Mouse (Mus musculus) ES-Bruce4 (cell line): ENCODE data around the gene Wipi2. TPM values are rescaled to one million over a fixed set of nuclear protein-coding genes. Genes with fewer than 3 reads are reported as not detected.

Experiments
- H3K27ac ChIP-seq: 2 replicates; pipeline ENCODE4 v1.5.1; 2012; ENCODE audit warnings: low read length, inconsistent platforms; ENCODE audit not compliant: insufficient read depth
- H3K27me3 ChIP-seq: 2 replicates; pipeline ENCODE4 v1.6.1; 2012; ENCODE audit warnings: mild to moderate bottlenecking, low read length, inconsistent platforms; ENCODE audit not compliant: control insufficient read depth, poor library complexity, insufficient read depth, severe bottlenecking
- H3K36me3 ChIP-seq: 2 replicates; pipeline ENCODE4 v1.6.1; 2012; ENCODE audit warnings: inconsistent platforms, mild to moderate bottlenecking, low read length, moderate library complexity; ENCODE audit not compliant: control insufficient read depth, poor library complexity, insufficient read depth, severe bottlenecking
- H3K4me1 ChIP-seq: one replicate; pipeline ENCODE4 v1.8.1; 2011; ENCODE audit warnings: low read length; ENCODE audit not compliant: control insufficient read depth, insufficient read depth
- H3K4me3 ChIP-seq: 2 replicates; pipeline ENCODE4 v1.5.1; 2011; ENCODE audit warnings: low read depth, mild to moderate bottlenecking, low read length
- H3K9ac ChIP-seq: 2 replicates; pipeline ENCODE4 v1.6.1; 2012; ENCODE audit warnings: low read depth, mild to moderate bottlenecking, inconsistent platforms; ENCODE audit not compliant: poor library complexity, severe bottlenecking
- H3K9me3 ChIP-seq: replicated peaks from 2 replicates; pipeline ENCODE4 v1.6.1; 2012; ENCODE audit warnings: mild to moderate bottlenecking, low read length, inconsistent platforms; ENCODE audit not compliant: control insufficient read depth, poor library complexity, insufficient read depth, severe bottlenecking
- CTCF ChIP-seq: IDR thresholded peaks from one replicate; pipeline ENCODE4 v1.8.1; 2011; ENCODE audit warnings: low read depth, low read length
- EP300 ChIP-seq: IDR thresholded peaks from 2 replicates; pipeline ENCODE4 v1.6.1; 2011; ENCODE audit warnings: low read depth, low read length; ENCODE audit not compliant: insufficient read depth
- POLR2A ChIP-seq: IDR thresholded peaks from one replicate; pipeline ENCODE4 v1.8.1; 2011; ENCODE audit warnings: low read length; ENCODE audit not compliant: insufficient read depth
- polyA plus RNA-seq: library from polyadenylated mRNA; stranded (reverse); fragments of >200 nt; gene quantifications from 2 replicates; pipeline ENCODE4 v1.2.4, GENCODE M21; 2011; ENCODE audit warnings: low read depth; ENCODE audit not compliant: missing spikeins, insufficient read depth, insufficient read length

The Wipi2 gene
- polyA plus RNA-seq, 1 experiment = 50.6 TPM

DNA sequence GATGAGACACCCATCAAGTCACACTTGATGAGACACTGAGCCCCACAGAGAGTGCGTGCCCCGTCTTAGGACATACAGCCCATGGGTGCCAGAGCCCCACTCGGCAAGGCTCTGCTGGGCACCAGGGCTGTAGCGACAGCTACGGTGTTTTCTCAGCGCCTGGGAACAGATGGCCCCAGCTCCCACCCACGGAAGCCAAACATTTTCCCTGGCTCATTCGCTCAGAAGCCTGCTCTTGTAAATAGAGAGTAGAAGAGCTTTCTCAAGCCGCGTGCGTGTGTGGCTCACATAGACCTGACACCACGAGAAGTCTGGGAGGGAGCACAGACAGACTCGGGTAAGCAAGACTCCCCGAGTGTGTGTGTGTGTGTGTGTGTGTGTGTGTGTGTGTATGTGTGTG is 64.8 kb downstream of the Wipi2 start, which contains the start of gene Slc29a4:
Slc29a4 (plus strand) TSS at position 265 of the 400 bp plus-strand sequence.
- no peak for TF ChIP-seq POLR2A
- no peak for TF ChIP-seq CTCF
- TF ChIP-seq EP300 = no peak
- Histone ChIP-seq H3K4me1 (no peaks in the 10 kb centered on the region), H3K27me3 (no peaks in the 10 kb centered on the region), H3K9ac (no peak within 1 kb of the TSS), H3K27ac (no peak within 1 kb of the TSS), H3K4me3 (no peak within 1 kb of the TSS), H3K36me3 (no peaks in the 10 kb centered on the region), H3K9me3 (no peaks in the 10 kb centered on the region)

- Histone ChIP-seq H3K36me3 (no peaks in the 10 kb centered on the region), H3K27me3 (no peaks in the 10 kb centered on the region), H3K4me3 (no peak overlapping the region), H3K9ac (no peak overlapping the region), H3K9me3 (no peaks in the 10 kb centered on the region), H3K4me1 (no peaks in the 10 kb centered on the region), H3K27ac (no peak overlapping the region)
- no peak for TF ChIP-seq EP300
- no peak for TF ChIP-seq POLR2A
- no peak for TF ChIP-seq CTCF
These were observed 65.7 kb downstream of the Wipi2 start for GRCm38 (mm10) chr5:142692971-142693737.

DNA sequence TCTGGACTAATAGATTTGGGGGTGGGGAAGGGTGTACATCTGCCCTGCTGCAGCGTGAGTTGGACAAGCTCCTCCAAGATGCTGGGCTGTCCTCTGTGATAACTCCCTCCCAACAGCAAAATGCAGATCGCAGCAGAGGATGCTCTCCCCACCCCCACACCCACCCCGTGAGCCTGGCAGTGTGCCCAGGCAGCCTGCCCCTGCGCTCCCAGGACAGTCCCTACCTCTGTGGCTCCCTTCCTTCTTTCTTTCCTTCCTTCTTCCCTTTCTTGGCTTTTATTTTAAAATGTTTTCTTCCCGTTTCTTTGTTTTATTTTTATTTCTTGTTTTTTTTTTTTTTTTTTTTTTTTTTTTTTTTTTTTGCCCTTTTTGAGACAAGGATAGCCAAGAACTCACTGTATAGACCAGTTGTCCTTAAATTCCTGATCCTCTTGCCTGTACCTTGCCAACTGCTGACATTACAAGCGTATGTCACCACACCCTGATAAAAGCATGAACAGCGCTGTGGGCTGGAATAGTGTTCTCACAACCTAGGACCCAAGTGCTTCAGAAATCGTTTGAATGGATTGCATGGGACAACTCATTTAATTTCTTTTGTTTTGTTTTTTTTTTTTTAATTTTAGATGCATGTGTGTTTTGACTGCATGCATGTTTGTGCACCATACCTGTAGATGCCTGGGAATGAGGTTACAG is 66.4 kb downstream of the Wipi2 start:
- H3K4me1 ChIP-seq = no peaks in the 10 kb centered on the region
- no peak for TF ChIP-seq EP300
- H3K36me3 ChIP-seq = no peaks in the 10 kb centered on the region
- H3K9me3 ChIP-seq = no peaks in the 10 kb centered on the region
- no peak overlapping the region for H3K9ac ChIP-seq
- no peak overlapping the region for H3K4me3 ChIP-seq
- H3K27ac ChIP-seq = no peak overlapping the region
- no peaks in the 10 kb centered on the region for H3K27me3 ChIP-seq

DNA sequence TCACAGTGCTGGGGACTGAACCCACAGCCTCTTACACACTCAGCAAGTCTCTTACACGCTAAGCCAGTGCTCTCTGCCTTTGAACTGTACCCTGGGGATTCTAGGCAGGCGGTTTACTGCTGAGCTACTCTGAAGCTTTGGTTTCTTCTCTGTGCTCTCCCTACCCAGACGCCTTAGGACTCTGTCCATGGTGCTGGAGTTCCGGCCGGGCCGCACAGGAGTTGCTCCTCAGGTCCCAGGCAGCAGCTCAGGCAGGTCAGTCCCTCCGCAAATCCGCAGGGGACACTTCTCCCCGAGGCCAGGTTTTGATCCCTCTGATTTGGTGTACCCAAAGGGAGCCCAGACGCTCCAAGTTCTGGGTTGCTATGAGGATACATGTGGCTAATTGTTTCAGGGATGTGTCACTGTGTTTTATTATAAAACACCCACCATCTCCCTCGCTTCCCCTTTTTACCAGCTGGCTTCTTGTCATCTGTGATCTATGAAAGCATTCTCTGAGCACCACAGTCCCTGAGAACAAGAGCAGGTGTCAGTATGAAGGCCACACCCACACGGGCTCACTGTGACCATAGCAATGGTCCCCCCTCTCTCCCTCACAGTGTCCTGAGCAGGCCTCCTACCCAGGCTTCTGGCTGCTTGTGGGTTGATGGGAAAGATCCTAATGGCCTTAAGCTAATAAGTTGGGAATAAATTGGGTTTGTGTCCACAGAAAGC is 67.3 kb downstream of the Wipi2 start:
- no peak for TF ChIP-seq CTCF
- TF ChIP-seq EP300 = no peak
- no peak for TF ChIP-seq POLR2A
- no peaks in the 10 kb centered on the region for H3K4me1 ChIP-seq
- no peak overlapping the region for H3K4me3 ChIP-seq
- H3K9me3 ChIP-seq = no peaks in the 10 kb centered on the region
- no peak overlapping the region for H3K9ac ChIP-seq
- no peak overlapping the region for H3K27ac ChIP-seq
- H3K27me3 ChIP-seq = no peaks in the 10 kb centered on the region
- H3K36me3 ChIP-seq = no peaks in the 10 kb centered on the region

GRCm38 (mm10) chr5:142696258-142696657 is 68.8 kb downstream of the Wipi2 start:
- Histone ChIP-seq H3K9me3 (no peaks in the 10 kb centered on the region), H3K27me3 (no peaks in the 10 kb centered on the region), H3K36me3 (no peaks in the 10 kb centered on the region), H3K9ac (no peak overlapping the region), H3K4me1 (no peaks in the 10 kb centered on the region), H3K4me3 (no peak overlapping the region), H3K27ac (no peak overlapping the region)
- TF ChIP-seq POLR2A (no peak), EP300 (no peak), CTCF (no peak)
